Mouse (Mus musculus) CD4-positive naive resting alpha-beta T cell, adult 57 days (primary cell): ENCODE measurements around the gene Vmn2r98. TPM values are rescaled to one million over a fixed set of nuclear protein-coding genes. Genes with fewer than 3 reads are reported as not detected.

ENCODE experiments used
- total RNA-seq: library from RNA; stranded (reverse); gene quantifications from one replicate; pipeline ENCODE4 v1.2.4, GENCODE M21; 2023

The Vmn2r98 gene
- total RNA-seq, result not detected

DNA sequence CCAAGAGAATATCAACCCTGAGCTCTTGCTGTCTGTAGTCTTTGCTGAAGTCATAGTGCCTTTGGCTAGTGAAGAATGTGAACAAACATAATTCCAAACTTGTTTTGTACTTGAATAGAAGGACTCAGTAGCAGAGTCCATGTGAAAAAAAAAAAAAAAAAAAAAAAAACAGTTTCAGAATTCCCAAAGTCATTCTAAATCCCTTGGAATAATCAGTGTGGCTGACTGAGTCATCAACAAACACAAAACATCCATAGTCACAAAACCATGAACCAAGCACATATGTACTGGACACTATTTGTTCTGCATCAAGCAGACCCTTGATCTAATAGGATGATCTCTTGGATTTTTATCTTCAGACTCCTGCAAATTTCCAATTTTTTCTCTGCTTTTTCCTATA lies at the start of gene Vmn2r98:
TSS of gene Vmn2r98 (plus strand) at position 301 of the 400 bp plus-strand sequence.

Other genes with a start within 250 kb of the Vmn2r98 start
- 0.12 TPM for gene Vmn2r97, start 139.2 kb upstream of the Vmn2r98 start, total RNA-seq